29 mouse cellular contexts compared by ENCODE assay signal in the genomic region with DNA sequence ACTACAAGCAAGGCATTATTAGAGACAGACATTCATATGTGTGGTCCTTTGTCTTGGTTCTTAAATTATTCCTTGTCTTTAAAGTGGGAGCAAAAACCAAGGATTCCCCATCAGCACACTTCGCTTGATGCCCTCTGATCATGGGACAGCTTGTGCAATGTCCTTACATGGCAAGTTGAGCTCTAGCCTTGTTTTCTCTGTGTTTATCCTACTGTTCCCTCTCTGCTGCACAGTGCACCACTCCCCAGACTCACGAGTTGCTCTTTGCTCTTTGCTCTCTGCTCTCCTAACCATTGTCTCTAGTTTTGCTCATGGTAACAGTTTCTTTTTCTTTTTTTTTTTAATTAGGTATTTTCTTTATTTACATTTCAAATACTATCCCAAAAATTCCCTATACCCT. TPM values are rescaled to one million over a fixed set of nuclear protein-coding genes. Genes with fewer than 3 reads are reported as not detected.
DNase-seq lines count a peak whose midpoint lies in the region; ATAC-seq and TF ChIP-seq lines count a peak whose summit lies in the region.
"Had no signal": no experiment of that assay in that cellular context is flagged by ENCODE, and none has a peak within 500 bp of the region (broad histone marks: within the 10 kb centered on the region; RNA-seq: fewer than 3 reads in every experiment).

No protein-coding gene starts in this region.

- H3K4me2 ChIP-seq in kidney, embryonic 15.5 days: no peak overlapping the region
- H3K4me2 ChIP-seq in intestine, embryonic 16.5 days (ENCODE audit: low read depth, low read length): no peak overlapping the region
- H3K4me2 ChIP-seq in liver, postnatal 0 days (ENCODE audit: low read depth, low read length): no peak overlapping the region
- H3K4me2 ChIP-seq: forebrain, embryonic 13.5 days; heart, embryonic 15.5 days; lung, embryonic 15.5 days; midbrain, embryonic 11.5 days; stomach, embryonic 15.5 days had no signal

- peak; percentile 3 for DNase-seq in kidney, adult 11 months
- DNase-seq in kidney, postnatal 36 days: peak; percentile 20 to 28
- no peak for DNase-seq in kidney, adult 18-20 months
- peak; percentile 24 for DNase-seq in liver, postnatal 0 days
- no peak for DNase-seq in thymus, postnatal 25 days
- DNase-seq in layer of hippocampus, adult 2 months (ENCODE audit: low spot score in 2 of 2): no peak
- DNase-seq: adrenal gland, postnatal 10 days; cerebellum, adult 8-10 months; cerebellum, postnatal 36 days; gastrocnemius, postnatal 25 days; heart, adult 11 months; left cerebral cortex, postnatal 4 days; lung, postnatal 36 days; right cerebral cortex, postnatal 25 days; thymus, postnatal 14 days had no signal

- no peak overlapping the region for H3K27ac ChIP-seq in kidney, embryonic 15.5 days
- H3K27ac ChIP-seq in intestine, embryonic 16.5 days (ENCODE audit: low read length): no peak overlapping the region
- H3K27ac ChIP-seq in liver, postnatal 0 days (ENCODE audit: low read depth): peak overlapping the region; percentile 76
- no peak overlapping the region for H3K27ac ChIP-seq in layer of hippocampus, adult 2 months
- H3K27ac ChIP-seq: forebrain, embryonic 13.5 days; heart, embryonic 10.5 days; heart, embryonic 15.5 days; lung, embryonic 15.5 days; stomach, embryonic 15.5 days had no signal

- H3K9me3 ChIP-seq in kidney, embryonic 15.5 days (replicated peaks): no peaks in the 10 kb centered on the region
- no peaks in the 10 kb centered on the region for H3K9me3 ChIP-seq in intestine, embryonic 16.5 days (ENCODE audit: control insufficient read depth, low read length)
- H3K9me3 ChIP-seq in liver, postnatal 0 days (ENCODE audit: low read length): no peaks in the 10 kb centered on the region
- H3K9me3 ChIP-seq: forebrain, embryonic 13.5 days; heart, embryonic 10.5 days; heart, embryonic 15.5 days; lung, embryonic 15.5 days; stomach, embryonic 15.5 days had no signal

- H3K9ac ChIP-seq in kidney, embryonic 15.5 days: no peak overlapping the region
- no peak overlapping the region for H3K9ac ChIP-seq in intestine, embryonic 16.5 days (ENCODE audit: low read depth, low read length)
- no peak overlapping the region for H3K9ac ChIP-seq in liver, postnatal 0 days (replicated peaks)
- H3K9ac ChIP-seq: forebrain, embryonic 13.5 days; heart, embryonic 15.5 days; lung, embryonic 15.5 days; stomach, embryonic 15.5 days had no signal

- ATAC-seq in kidney, embryonic 15.5 days (replicated peaks; ENCODE audit: low FRiP score): no peak
- ATAC-seq in intestine, embryonic 16.5 days: peak; percentile 93
- ATAC-seq in liver, postnatal 0 days: peak; percentile 97
- ATAC-seq: forebrain, embryonic 13.5 days; hindbrain, embryonic 16.5 days; midbrain, embryonic 16.5 days had no signal

- H3K27me3 ChIP-seq in kidney, embryonic 15.5 days: no peaks in the 10 kb centered on the region
- H3K27me3 ChIP-seq in intestine, embryonic 16.5 days (replicated peaks; ENCODE audit: control insufficient read depth, insufficient read depth, low read length): no peaks in the 10 kb centered on the region
- no peaks in the 10 kb centered on the region for H3K27me3 ChIP-seq in liver, postnatal 0 days (ENCODE audit: insufficient read depth, low read length)
- H3K27me3 ChIP-seq: CH12.LX; forebrain, embryonic 13.5 days; heart, embryonic 15.5 days; lung, embryonic 15.5 days; stomach, embryonic 15.5 days had no signal

- TF ChIP-seq EP300 in liver, postnatal 0 days (IDR thresholded peaks at IDR 0.05; ENCODE audit: low read depth): peak; percentile 63; the same call in 1 of the 2 replicates

- no peak for TF ChIP-seq CTCF in liver, postnatal 0 days (IDR thresholded peaks at IDR 0.05; ENCODE audit: low read depth)
- TF ChIP-seq CTCF in layer of hippocampus, adult 2 months (conservative IDR thresholded peaks at IDR 0.05): no peak

- H3K4me1 ChIP-seq in kidney, embryonic 15.5 days: no peaks in the 10 kb centered on the region
- H3K4me1 ChIP-seq in intestine, embryonic 16.5 days (ENCODE audit: control insufficient read depth, insufficient read depth, low read length): no peaks in the 10 kb centered on the region
- 0 out of 2 replicates have a peak, but pooled peaks cover 2% of the 10 kb centered on the region for H3K4me1 ChIP-seq in liver, postnatal 0 days (ENCODE audit: insufficient read depth)
- H3K4me1 ChIP-seq: forebrain, embryonic 13.5 days; heart, embryonic 10.5 days; heart, embryonic 15.5 days; lung, embryonic 15.5 days; stomach, embryonic 15.5 days had no signal

- H3K36me3 ChIP-seq in kidney, embryonic 15.5 days: no peaks in the 10 kb centered on the region
- H3K36me3 ChIP-seq in intestine, embryonic 16.5 days (ENCODE audit: control insufficient read depth, insufficient read depth, low read length): no peaks in the 10 kb centered on the region
- peaks cover 7% of the 10 kb centered on the region; the same call in 1 of the 2 replicates for H3K36me3 ChIP-seq in liver, postnatal 0 days (replicated peaks; ENCODE audit: insufficient read depth, low read length)
- H3K36me3 ChIP-seq: heart, embryonic 10.5 days; heart, embryonic 15.5 days; lung, embryonic 15.5 days; stomach, embryonic 15.5 days had no signal

- 66% methylated on average over 2 of the region's 2 CpGs for WGBS in kidney, embryonic 15.5 days
- WGBS in intestine, embryonic 16.5 days: 44% methylated on average over 2 of the region's 2 CpGs
- whole genome bisulfite sequencing in liver, postnatal 0 days (ENCODE audit: insufficient replicate concordance): 36% methylated on average over 2 of the region's 2 CpGs

- no peak overlapping the region for H3K4me3 ChIP-seq in kidney, embryonic 15.5 days (replicated peaks)
- H3K4me3 ChIP-seq in intestine, embryonic 16.5 days (ENCODE audit: low read length): no peak overlapping the region
- no peak overlapping the region for H3K4me3 ChIP-seq in liver, postnatal 0 days (ENCODE audit: low read depth, low read length)
- no peak overlapping the region for H3K4me3 ChIP-seq in layer of hippocampus, adult 2 months
- H3K4me3 ChIP-seq: forebrain, embryonic 13.5 days; heart, embryonic 10.5 days; heart, embryonic 15.5 days; lung, embryonic 15.5 days; stomach, embryonic 15.5 days had no signal

RNA-seq across cellular contexts. Expression of a gene that starts 35.7 kb away (rescaled TPM):
- 0.30 and 0.85 TPM in 2 replicates for polyA plus RNA-seq in kidney, embryonic 15.5 days (2015; fragmentation: Nextera tagmentation; extraction: Ambion mirVana)
- polyA plus RNA-seq in intestine, embryonic 16.5 days (2015; fragmentation: Nextera tagmentation; extraction: Ambion mirVana): 0.67 and 0.89 TPM in 2 replicates
- 7.0 and 11.8 TPM in 2 replicates for polyA plus RNA-seq in liver, postnatal 0 days (2015; fragmentation: Nextera tagmentation; extraction: Ambion mirVana)
- total RNA-seq in layer of hippocampus, adult 2 months (2021): 1 to 10 TPM; 3.3 to 5.0 TPM
- total RNA-seq: neutrophil, adult 5-6 weeks had no signal
- polyA plus RNA-seq: C2C12; embryonic facial prominence, embryonic 11.5 days; heart, embryonic 10.5 days; midbrain, embryonic 11.5 days had no signal

Comparison
In these comparisons a context has a peak if more than half of its experiments do, and no peak if none do; other contexts are left out.
1. DNase-seq: peak in kidney, adult 11 months (single experiment), kidney, postnatal 36 days (2 of 2) and liver, postnatal 0 days (single experiment); none in kidney, adult 18-20 months (single experiment), thymus, postnatal 25 days (single experiment) and layer of hippocampus, adult 2 months (0 of 2).